Mouse (Mus musculus) myocyte (in vitro differentiated cells): ENCODE measurements around the gene A2ml1.

ENCODE experiments used
- MAX ChIP-seq: IDR thresholded peaks from one replicate; pipeline ENCODE4 v1.6.1; 2011; ENCODE audit warnings: low read depth, mild to moderate bottlenecking, control low read depth
- POLR2A ChIP-seq: IDR thresholded peaks from one replicate; pipeline ENCODE4 v1.6.1; 2011; ENCODE audit warnings: low read depth, mild to moderate bottlenecking, control low read depth, moderate library complexity; ENCODE audit not compliant: insufficient read length
- USF1 ChIP-seq: IDR thresholded peaks from one replicate; pipeline ENCODE4 v1.6.1; 2011; ENCODE audit warnings: low read depth, mild to moderate bottlenecking, control low read depth, moderate library complexity

GRCm38 (mm10) chr6:128504743-128505142 is 76.7 kb downstream of the A2ml1 start:
- no peak for TF ChIP-seq MAX
- no peak for TF ChIP-seq POLR2A
- TF ChIP-seq USF1: no peak
